Mouse (Mus musculus): ENCODE measurements around the gene Acsbg2. TPM values are rescaled to one million over a fixed set of nuclear protein-coding genes. Genes with fewer than 3 reads are reported as not detected.

Acsbg2 gene
- polyA plus RNA-seq, 1 experiment from 2014 or later = not detected

DNA sequence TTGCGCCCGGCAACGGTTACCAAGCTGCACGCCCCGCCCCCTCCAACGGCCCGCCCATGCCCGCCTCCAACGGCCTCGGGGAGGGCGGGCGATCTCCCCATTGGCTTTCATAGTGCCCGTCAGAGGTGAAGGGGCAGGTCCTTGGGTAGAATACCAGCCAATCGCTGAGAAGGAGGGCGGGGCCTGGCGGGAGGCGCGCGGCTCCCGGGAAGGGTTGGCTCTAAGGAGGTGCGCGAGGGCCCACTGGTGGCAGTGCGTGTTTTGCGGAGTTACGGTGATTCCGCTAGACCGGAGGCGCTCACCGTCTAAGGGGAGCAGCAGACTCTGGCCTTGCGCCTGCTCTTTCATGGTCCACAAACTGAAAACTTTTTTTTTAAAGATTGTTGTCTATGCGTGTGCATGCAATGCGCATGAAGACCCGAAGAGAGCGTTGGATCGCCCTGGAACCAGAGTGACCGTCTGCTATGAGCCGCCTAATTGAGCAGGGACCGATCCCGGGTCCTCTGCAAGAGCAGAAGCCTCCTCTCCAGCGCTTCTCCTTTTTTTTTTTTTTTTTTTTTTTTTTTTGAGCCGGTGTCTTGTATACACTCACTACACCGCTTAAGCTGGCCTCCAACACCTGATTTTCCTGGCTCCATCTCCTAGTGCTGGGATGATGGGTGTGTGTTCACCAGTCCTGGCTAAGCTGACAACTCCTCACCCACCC is 43.0 kb downstream of the Acsbg2 start:
- Histone ChIP-seq H3K9me3 (replicated peaks) (no peaks in the 10 kb centered on the region), H3K27me3 (ENCODE audit: low read depth, poor library complexity, severe bottlenecking) (peaks cover 51% of the 10 kb centered on the region), H3K27ac (replicated peaks) (peak overlapping the region; percentile 83), H3K4me1 (peaks cover 29% of the 10 kb centered on the region), H3K36me3 (no peaks in the 10 kb centered on the region), H3K4me3 (peak overlapping the region; percentile 68)
- under 1% methylated on average over 42 of the region's 42 CpGs for WGBS
- peak; percentile 98 for DNase-seq (ENCODE audit: low spot score)

DNA sequence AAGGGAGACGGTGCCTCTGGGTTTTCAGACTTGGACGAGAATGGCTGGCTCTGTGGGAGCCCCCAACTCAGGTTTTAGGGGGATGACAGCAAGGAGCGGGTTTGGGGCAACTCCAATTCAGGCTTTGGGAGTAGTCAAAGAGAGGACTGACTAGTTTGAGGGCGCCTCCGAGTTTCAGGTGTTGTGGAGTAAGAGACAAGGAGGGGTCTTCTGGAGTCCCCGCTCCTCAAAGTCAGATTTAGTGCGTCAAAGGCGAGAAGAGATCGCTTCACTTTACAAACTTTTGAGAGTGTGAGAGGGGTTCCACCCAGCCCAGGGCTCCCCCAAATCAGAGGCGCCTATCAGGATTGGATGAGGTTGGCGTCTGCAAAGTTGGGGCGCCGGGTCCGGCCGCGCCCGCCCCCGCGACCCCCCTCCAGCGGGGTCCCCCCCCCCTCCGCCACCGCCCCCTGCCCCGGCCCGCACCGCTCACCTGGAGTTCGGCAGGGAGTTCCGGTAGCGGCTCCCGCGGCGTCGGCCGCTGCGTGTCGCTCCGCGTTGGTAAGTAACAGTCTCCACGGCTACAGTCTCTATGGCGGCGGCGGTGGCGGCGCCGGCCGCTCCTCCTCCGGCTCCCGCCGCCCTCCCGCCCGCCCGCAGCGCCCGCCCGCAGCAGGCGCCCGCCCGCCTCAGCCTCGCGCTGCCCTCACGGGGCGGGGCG is 43.7 kb downstream of the Acsbg2 start, which contains the start of gene Rfx2:
Gene Rfx2, minus strand, starts transcription at position 603 of the 700 bp plus-strand sequence.
- WGBS = under 1% methylated on average over 52 of the region's 62 CpGs

DNA sequence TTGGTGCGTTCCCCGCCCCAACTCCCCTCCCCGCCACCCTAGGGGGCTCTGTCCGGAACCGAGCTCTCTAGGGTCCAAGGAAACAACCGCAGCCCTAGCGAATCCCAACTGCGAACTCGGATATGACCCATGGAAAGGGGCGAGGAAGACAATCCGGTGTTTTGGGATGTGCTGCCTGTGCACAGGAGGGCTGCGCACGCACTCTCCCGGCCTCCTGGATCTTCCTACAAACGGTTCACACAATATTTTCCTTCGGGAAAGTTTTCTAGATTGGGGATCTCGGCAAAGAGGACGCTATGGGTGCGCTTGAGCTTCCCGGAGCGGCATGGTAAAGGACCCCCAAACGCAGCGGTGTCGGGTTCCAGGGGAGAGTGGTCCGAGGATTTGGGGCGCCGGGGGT is 44.5 kb downstream of the Acsbg2 start:
- H3K4me3 ChIP-seq = peak overlapping the region; percentile 68
- peaks cover 29% of the 10 kb centered on the region for H3K4me1 ChIP-seq
- peak; percentile 55 for DNase-seq (ENCODE audit: low spot score)
- H3K36me3 ChIP-seq = no peaks in the 10 kb centered on the region
- peaks cover 51% of the 10 kb centered on the region for H3K27me3 ChIP-seq (ENCODE audit: low read depth, poor library complexity, severe bottlenecking)
- H3K9me3 ChIP-seq (replicated peaks) = no peaks in the 10 kb centered on the region
- H3K27ac ChIP-seq (replicated peaks) = peak overlapping the region; percentile 83
- under 1% methylated on average over 27 of the region's 27 CpGs for WGBS

More for the DNA sequence above, 43.7 kb downstream of the Acsbg2 start, which contains the start of gene Rfx2:
- Histone ChIP-seq H3K27ac (replicated peaks) (peak within 1 kb of the TSS; percentile 83), H3K4me1 (peaks cover 29% of the 10 kb centered on the region), H3K4me3 (peak within 1 kb of the TSS; percentile 68), H3K9me3 (replicated peaks) (no peaks in the 10 kb centered on the region), H3K27me3 (ENCODE audit: low read depth, poor library complexity, severe bottlenecking) (peaks cover 51% of the 10 kb centered on the region), H3K36me3 (no peaks in the 10 kb centered on the region)
- no peak for DNase-seq (ENCODE audit: low spot score)

DNA sequence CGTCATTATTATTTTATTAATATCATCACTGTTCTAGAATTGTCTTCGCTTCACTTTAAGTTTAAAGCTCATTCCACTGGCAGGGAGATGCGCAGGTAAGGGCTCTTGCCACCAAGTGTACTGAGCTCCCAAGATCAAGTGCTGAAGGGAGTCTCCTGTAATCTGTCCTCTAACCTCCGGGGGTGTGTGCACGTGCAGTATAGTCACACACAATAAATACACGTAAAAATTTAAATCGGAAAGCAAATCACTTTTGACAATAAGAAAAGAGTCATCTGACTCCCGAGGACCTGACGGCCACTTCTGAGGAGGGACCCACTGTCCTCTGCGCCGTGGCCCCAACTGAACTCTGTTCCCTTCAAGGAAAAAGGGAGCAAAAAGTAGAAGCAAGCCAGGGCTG is 45.1 kb downstream of the Acsbg2 start:
- 24% methylated on average over 11 of the region's 11 CpGs for WGBS
- Histone ChIP-seq H3K27ac (replicated peaks) (no peak overlapping the region), H3K36me3 (no peaks in the 10 kb centered on the region), H3K27me3 (ENCODE audit: low read depth, poor library complexity, severe bottlenecking) (peaks cover 51% of the 10 kb centered on the region), H3K9me3 (replicated peaks) (no peaks in the 10 kb centered on the region), H3K4me3 (peak overlapping the region; percentile 68), H3K4me1 (peaks cover 29% of the 10 kb centered on the region)
- no peak for DNase-seq (ENCODE audit: low spot score)

DNA sequence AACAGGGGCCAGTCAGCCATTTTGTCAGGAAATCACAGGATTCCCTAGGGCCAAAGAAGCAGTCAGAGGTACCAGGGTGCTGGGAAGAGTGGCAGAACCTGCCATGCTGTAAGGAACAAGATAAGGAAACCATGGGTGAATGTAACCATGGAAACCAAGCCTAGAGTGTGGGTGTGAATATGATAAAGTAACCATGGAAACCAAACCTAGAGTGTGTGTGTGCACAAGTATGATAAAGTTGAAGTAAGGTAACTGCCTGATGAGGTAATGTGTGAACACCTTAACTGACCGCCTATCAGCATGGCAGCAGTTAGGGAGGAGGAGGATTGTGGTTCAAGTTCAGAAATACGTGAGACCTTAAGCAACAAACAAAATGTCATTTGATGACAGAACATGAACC is 47.5 kb downstream of the Acsbg2 start:
- Histone ChIP-seq H3K27ac (replicated peaks) (no peak overlapping the region), H3K36me3 (no peaks in the 10 kb centered on the region), H3K9me3 (replicated peaks) (no peaks in the 10 kb centered on the region), H3K27me3 (ENCODE audit: low read depth, poor library complexity, severe bottlenecking) (peaks cover 34% of the 10 kb centered on the region), H3K4me1 (peaks cover 29% of the 10 kb centered on the region), H3K4me3 (no peak overlapping the region)
- DNase-seq (ENCODE audit: low spot score) = no peak
- 92% methylated on average over 2 of the region's 2 CpGs for WGBS

DNA sequence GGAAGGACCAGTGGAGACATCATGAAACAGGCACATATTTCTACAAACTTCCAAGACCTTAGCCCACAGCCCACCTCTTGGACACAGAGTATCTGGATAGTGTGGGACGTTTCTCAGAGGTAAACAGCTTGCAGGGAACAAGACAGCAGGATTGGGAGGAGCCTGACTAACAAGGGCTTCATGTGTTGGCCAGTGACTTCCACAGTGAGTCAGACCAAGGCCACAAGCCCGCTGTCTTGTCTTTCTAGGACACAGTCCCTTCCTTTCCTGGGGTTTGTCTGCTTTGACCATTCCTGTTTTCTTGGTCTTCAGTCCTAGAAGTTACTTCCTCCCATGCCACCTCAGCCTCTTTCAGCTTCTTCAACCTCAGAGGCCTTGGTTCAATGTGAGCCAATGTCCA is 50.9 kb downstream of the Acsbg2 start:
- 73% methylated on average over 2 of the region's 2 CpGs for WGBS
- Histone ChIP-seq H3K36me3 (no peaks in the 10 kb centered on the region), H3K27me3 (ENCODE audit: low read depth, poor library complexity, severe bottlenecking) (peaks cover 12% of the 10 kb centered on the region), H3K4me1 (peaks cover 17% of the 10 kb centered on the region), H3K9me3 (replicated peaks) (no peaks in the 10 kb centered on the region), H3K4me3 (no peak overlapping the region), H3K27ac (replicated peaks) (no peak overlapping the region)
- DNase-seq (ENCODE audit: low spot score) = no peak

DNA sequence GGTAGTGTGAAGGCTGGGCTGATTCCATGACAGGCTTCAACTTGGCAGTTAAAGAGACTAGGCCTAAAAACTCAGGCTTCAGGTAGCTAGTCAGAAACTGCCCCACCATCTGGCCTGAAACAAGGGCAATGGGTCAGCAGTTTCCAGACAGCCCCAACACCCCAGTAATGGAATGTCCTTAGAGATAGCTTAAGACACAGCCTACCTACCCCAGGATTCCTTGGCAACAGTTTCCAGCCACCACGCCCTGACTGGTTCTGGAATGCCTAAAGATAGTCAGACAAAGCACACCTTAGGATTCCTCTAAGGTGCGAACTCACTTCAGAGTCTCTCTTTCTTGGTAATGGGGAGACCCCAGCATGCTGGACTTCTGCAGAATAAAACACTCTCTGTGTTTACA is 51.9 kb downstream of the Acsbg2 start:
- Histone ChIP-seq H3K4me1 (peaks cover 21% of the 10 kb centered on the region), H3K36me3 (no peaks in the 10 kb centered on the region), H3K4me3 (no peak overlapping the region), H3K27me3 (ENCODE audit: low read depth, poor library complexity, severe bottlenecking) (peaks cover 4% of the 10 kb centered on the region; the same call in 1 of the 2 replicates), H3K27ac (replicated peaks) (no peak overlapping the region), H3K9me3 (replicated peaks) (no peaks in the 10 kb centered on the region)
- WGBS = 94% methylated on average over 2 of the region's 2 CpGs
- no peak for DNase-seq (ENCODE audit: low spot score)

DNA sequence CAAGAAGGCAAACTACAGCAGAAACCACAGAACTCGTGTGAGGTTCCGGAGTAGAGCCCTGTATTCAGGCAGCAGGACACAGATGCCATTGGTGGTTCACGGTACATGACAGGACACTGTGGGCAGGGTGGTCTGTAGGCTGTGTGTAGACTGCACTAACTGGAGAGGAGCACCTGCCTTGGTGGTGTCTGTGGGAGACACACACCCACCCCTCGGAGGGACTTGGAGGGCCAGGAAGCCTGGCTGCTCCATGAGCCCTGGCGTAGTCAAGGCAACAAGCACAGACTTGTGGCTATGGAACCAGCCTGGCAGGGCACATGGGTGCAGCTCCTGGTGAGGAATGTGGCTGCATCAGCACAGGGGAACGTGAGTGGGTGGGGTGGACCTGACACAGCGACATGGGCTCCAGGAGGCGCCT is 54.5 kb downstream of the Acsbg2 start:
- 80% methylated on average over 8 of the region's 8 CpGs for WGBS
- peaks cover 45% of the 10 kb centered on the region for H3K4me1 ChIP-seq
- no peaks in the 10 kb centered on the region for H3K9me3 ChIP-seq (replicated peaks)
- H3K4me3 ChIP-seq = no peak overlapping the region
- peaks cover 18% of the 10 kb centered on the region; the same call in 1 of the 2 replicates for H3K27me3 ChIP-seq (ENCODE audit: low read depth, poor library complexity, severe bottlenecking)
- DNase-seq (ENCODE audit: low spot score) = no peak
- H3K36me3 ChIP-seq = 0 out of 2 replicates have a peak, but pooled peaks cover 3% of the 10 kb centered on the region
- H3K27ac ChIP-seq (replicated peaks) = no peak overlapping the region

DNA sequence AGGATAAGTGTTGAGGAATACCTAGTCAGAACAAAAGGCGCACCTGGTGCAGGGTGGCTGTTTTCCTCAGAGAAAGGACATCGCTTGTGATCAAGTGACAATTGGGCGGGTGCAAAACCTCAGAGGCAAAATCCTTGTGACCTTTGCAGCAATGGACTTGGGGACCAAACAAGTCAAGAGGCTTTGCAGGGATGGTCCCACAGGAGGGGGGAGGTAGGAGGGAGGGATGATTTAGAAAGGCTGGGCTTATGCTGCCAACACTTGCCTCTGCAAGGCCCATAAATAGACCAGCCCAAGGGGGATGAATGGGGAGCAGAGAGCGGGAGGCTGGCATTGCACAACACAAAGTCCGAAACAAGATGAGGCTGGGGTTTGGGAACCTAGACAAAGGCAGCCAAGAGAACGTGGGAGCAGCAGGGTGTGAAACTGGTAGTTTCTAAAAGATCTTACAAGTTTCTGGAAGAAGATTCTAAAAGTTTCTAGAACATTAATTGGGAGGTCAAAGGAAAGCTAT is 55.2 kb downstream of the Acsbg2 start:
- Histone ChIP-seq H3K4me1 (peaks cover 51% of the 10 kb centered on the region), H3K36me3 (0 out of 2 replicates have a peak, but pooled peaks cover 3% of the 10 kb centered on the region), H3K9me3 (replicated peaks) (no peaks in the 10 kb centered on the region), H3K27ac (replicated peaks) (0 out of 2 replicates have a peak overlapping the region, but pooled peaks have one; percentile 25), H3K4me3 (no peak overlapping the region), H3K27me3 (ENCODE audit: low read depth, poor library complexity, severe bottlenecking) (peaks cover 18% of the 10 kb centered on the region; the same call in 1 of the 2 replicates)
- WGBS = 71% methylated on average over 6 of the region's 6 CpGs
- DNase-seq (ENCODE audit: low spot score) = no peak

DNA sequence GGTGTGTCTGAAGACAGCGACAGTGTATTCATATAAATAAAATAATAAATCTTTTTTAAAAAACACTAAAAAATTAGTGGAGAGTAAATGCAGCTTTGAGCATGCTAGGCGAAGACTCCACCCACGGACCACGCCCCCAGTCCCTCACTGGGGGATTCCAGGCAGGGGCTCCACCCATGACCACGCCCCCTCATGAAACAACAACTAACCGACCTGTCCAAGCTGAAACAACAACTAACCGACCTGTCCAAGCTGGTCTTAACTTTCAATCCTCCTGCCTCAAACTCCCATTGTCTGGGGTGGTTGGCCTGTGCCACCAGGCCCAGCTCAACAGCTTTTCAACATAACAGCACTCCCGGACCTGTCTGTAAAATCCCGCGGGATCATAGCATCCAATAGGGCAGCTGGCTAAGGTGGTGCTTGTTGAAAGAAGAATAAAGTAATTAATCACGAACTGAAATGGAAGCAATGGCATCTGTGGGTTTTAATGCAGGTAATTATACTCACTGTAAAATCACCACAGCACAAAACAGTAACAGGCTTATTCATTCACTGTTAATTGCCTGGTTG is 56.1 kb downstream of the Acsbg2 start:
- H3K27ac ChIP-seq (replicated peaks) = no peak overlapping the region

DNA sequence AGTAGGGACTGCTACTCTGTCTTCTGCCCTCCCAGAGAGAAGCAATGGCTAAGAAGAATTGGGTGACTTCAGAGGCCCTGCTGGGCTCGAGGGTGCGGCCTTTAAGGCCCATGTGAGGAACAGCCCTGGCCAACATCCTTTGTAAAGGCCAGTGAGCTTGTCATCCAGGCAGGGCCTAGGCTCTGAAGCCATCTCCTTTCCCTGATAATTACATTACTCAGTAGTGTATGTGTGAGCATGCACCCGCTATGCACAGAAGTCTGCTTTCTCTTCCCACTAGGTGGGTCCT is 59.2 kb downstream of the Acsbg2 start:
- no peaks in the 10 kb centered on the region for H3K9me3 ChIP-seq (replicated peaks)
- 50% methylated on average over 3 of the region's 3 CpGs for WGBS
- peak overlapping the region; percentile 86 for H3K27ac ChIP-seq (replicated peaks)
- no peak for DNase-seq (ENCODE audit: low spot score)
- H3K4me1 ChIP-seq = peaks cover 89% of the 10 kb centered on the region
- peaks cover 56% of the 10 kb centered on the region for H3K27me3 ChIP-seq (ENCODE audit: low read depth, poor library complexity, severe bottlenecking)
- peak overlapping the region; percentile 32 for H3K4me3 ChIP-seq
- H3K36me3 ChIP-seq = 0 out of 2 replicates have a peak, but pooled peaks cover 3% of the 10 kb centered on the region

More for the DNA sequence above, 56.1 kb downstream of the Acsbg2 start:
- Histone ChIP-seq H3K27me3 (ENCODE audit: low read depth, poor library complexity, severe bottlenecking) (peaks cover 26% of the 10 kb centered on the region), H3K4me1 (peaks cover 61% of the 10 kb centered on the region), H3K4me3 (0 out of 2 replicates have a peak overlapping the region, but pooled peaks have one; percentile 9), H3K9me3 (replicated peaks) (no peaks in the 10 kb centered on the region), H3K36me3 (0 out of 2 replicates have a peak, but pooled peaks cover 3% of the 10 kb centered on the region)
- DNase-seq (ENCODE audit: low spot score) = no peak
- 39% methylated on average over 11 of the region's 11 CpGs for WGBS

DNA sequence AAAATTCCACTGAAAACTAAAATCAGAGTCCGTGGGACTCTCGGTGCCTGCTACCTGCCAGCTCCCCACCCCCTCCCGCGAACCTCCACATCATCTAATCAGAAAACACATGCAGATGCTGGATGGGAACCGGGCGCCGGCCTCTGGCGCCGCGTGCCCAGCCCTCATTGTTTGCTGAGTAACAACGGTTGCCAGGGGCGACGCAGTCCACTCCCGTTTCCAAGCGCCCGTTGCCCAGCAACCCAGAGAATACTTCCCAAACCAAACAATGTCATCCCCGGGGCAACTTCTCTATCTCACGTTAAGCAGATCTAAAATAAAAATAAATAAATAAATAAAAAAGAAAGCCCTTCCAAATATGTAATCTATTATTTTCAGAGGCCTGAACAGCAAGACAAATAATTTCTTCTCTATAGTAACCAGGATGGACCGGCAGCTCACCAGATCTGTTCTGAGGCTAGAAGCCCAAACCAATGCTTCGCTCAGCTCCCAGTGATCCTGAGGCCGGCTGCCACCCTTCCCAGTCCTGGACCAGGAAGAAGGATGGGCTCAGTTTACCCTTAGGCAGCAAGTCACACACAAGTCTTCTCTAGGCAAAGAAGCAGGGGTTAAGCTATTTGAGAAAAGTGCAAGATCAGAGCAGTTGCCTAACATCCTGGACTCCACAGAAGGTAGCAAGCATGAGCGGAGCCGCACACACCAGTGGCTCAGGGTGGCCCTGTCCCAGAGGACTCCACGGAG is 59.8 kb downstream of the Acsbg2 start:
- Histone ChIP-seq H3K4me3 (peak overlapping the region; percentile 32), H3K36me3 (0 out of 2 replicates have a peak, but pooled peaks cover 3% of the 10 kb centered on the region), H3K4me1 (peaks cover 89% of the 10 kb centered on the region), H3K9me3 (replicated peaks) (no peaks in the 10 kb centered on the region), H3K27me3 (ENCODE audit: low read depth, poor library complexity, severe bottlenecking) (peaks cover 61% of the 10 kb centered on the region), H3K27ac (replicated peaks) (peak overlapping the region; percentile 86)
- 9% methylated on average over 24 of the region's 24 CpGs for WGBS
- peak; percentile 95 for DNase-seq (ENCODE audit: low spot score)
